28 mouse cellular contexts compared by ENCODE assay signal in genomic region chr1:14487708-14488127, GRCm38 (mm10).
"Had no signal": no experiment of that assay in that cellular context is flagged by ENCODE, and none has a peak within 500 bp of the region (broad histone marks: within the 10 kb centered on the region; RNA-seq: fewer than 3 reads in every experiment).

No protein-coding gene starts in this region.

- H3K9me3 ChIP-seq: heart, embryonic 13.5 days; heart, embryonic 15.5 days; hindbrain, embryonic 10.5 days; hindbrain, embryonic 12.5 days; limb, embryonic 12.5 days; liver, embryonic 13.5 days; liver, embryonic 15.5 days had no signal

- H3K4me3 ChIP-seq: gastrocnemius, adult 2 months; heart, adult 2 months; heart, embryonic 13.5 days; heart, embryonic 15.5 days; hindbrain, embryonic 10.5 days; hindbrain, embryonic 12.5 days; layer of hippocampus, adult 2 months; left cerebral cortex, adult 2 months; limb, embryonic 12.5 days; liver, embryonic 13.5 days; liver, embryonic 15.5 days had no signal

- H3K9ac ChIP-seq: heart, embryonic 13.5 days; heart, embryonic 15.5 days; hindbrain, embryonic 12.5 days; hindbrain, embryonic 14.5 days; limb, embryonic 12.5 days; liver, embryonic 13.5 days; liver, embryonic 15.5 days had no signal

- ATAC-seq: hindbrain, embryonic 16.5 days; inflammation-experienced regulatory T-cells, adult 6 months; intestine, postnatal 0 days had no signal

- DNase-seq: gastrocnemius, adult 2 months; gastrocnemius, postnatal 10 days; gastrocnemius, postnatal 36 days; heart, adult 11 months; heart, adult 2 months; heart, postnatal 14 days; heart, postnatal 36 days; kidney, adult 18-20 months; kidney, adult 8-10 months; kidney, postnatal 10 days; kidney, postnatal 25 days; kidney, postnatal 4 days; liver; liver, embryonic 13.5 days had no signal

- H3K36me3 ChIP-seq: heart, embryonic 13.5 days; heart, embryonic 15.5 days; hindbrain, embryonic 10.5 days; hindbrain, embryonic 12.5 days; limb, embryonic 12.5 days; liver, embryonic 13.5 days; liver, embryonic 15.5 days had no signal

- H3K27ac ChIP-seq: gastrocnemius, adult 2 months; heart, adult 2 months; heart, embryonic 13.5 days; heart, embryonic 15.5 days; hindbrain, embryonic 10.5 days; hindbrain, embryonic 12.5 days; hindbrain, embryonic 14.5 days; layer of hippocampus, adult 2 months; left cerebral cortex, adult 2 months; limb, embryonic 12.5 days; liver, embryonic 13.5 days; liver, embryonic 15.5 days had no signal

- H3K27me3 ChIP-seq: heart, embryonic 15.5 days; hindbrain, embryonic 12.5 days; liver, embryonic 13.5 days; liver, embryonic 15.5 days had no signal

- H3K4me1 ChIP-seq: heart, embryonic 15.5 days; hindbrain, embryonic 12.5 days; limb, embryonic 12.5 days had no signal

- H3K4me2 ChIP-seq: heart, embryonic 11.5 days; heart, embryonic 13.5 days; heart, embryonic 15.5 days; hindbrain, embryonic 12.5 days; hindbrain, embryonic 14.5 days; limb, embryonic 12.5 days; liver, embryonic 11.5 days; liver, embryonic 13.5 days; liver, embryonic 15.5 days had no signal
